Mouse (Mus musculus): Measurements from ENCODE around the gene Mylip. TPM values are rescaled to one million over a fixed set of nuclear protein-coding genes. Genes with fewer than 3 reads are reported as not detected.

Gene Mylip
- 28.1 and 28.4 TPM in 2 replicates for polyA plus RNA-seq (2015; fragmentation: Nextera tagmentation; extraction: Ambion mirVana)

- Histone ChIP-seq H3K9ac (peak within 1 kb of the TSS; percentile 93), H3K4me2 (replicated peaks) (peak within 1 kb of the TSS; percentile 86), H3K4me1 (peaks cover 42% of the 10 kb centered on the region), H3K36me3 (0 out of 2 replicates have a peak, but pooled peaks cover 3% of the 10 kb centered on the region), H3K27me3 (no peaks in the 10 kb centered on the region), H3K27ac (peak within 1 kb of the TSS; percentile 93), H3K9me3 (no peaks in the 10 kb centered on the region), H3K4me3 (peak within 1 kb of the TSS; percentile 92)
- peak; percentile 93 for ATAC-seq (ENCODE audit: low FRiP score, low read depth)
- WGBS, result 0% methylated on average over 76 of the region's 81 CpGs
Observed at GRCm38 (mm10) chr13:45389448-45390311, at the start of gene Mylip. Mylip (plus strand) TSS chr13:45389742.

GRCm38 (mm10) chr13:45341991-45342390 lies 47.6 kb upstream of the Mylip start:
- H3K4me2 ChIP-seq (replicated peaks), result no peak overlapping the region

GRCm38 (mm10) chr13:45343541-45343940 lies 46.0 kb upstream of the Mylip start:
- Histone ChIP-seq H3K4me2 (replicated peaks) (no peak overlapping the region), H3K9ac (no peak overlapping the region), H3K9me3 (no peaks in the 10 kb centered on the region), H3K4me3 (no peak overlapping the region), H3K27ac (no peak overlapping the region), H3K36me3 (no peaks in the 10 kb centered on the region), H3K27me3 (no peaks in the 10 kb centered on the region), H3K4me1 (peaks cover 16% of the 10 kb centered on the region)
- ATAC-seq (ENCODE audit: low FRiP score, low read depth), result no peak
- WGBS, result 72% methylated on average over 6 of the region's 6 CpGs

More at GRCm38 (mm10) chr13:45341991-45342390, 47.6 kb upstream of the Mylip start:
- ATAC-seq (ENCODE audit: low FRiP score, low read depth), result no peak
- no peaks in the 10 kb centered on the region for H3K27me3 ChIP-seq
- no peak overlapping the region for H3K27ac ChIP-seq
- H3K36me3 ChIP-seq, result no peaks in the 10 kb centered on the region
- H3K9me3 ChIP-seq, result no peaks in the 10 kb centered on the region
- H3K9ac ChIP-seq, result no peak overlapping the region
- peaks cover 16% of the 10 kb centered on the region for H3K4me1 ChIP-seq
- no peak overlapping the region for H3K4me3 ChIP-seq

- Histone ChIP-seq H3K27me3 (no peaks in the 10 kb centered on the region), H3K9ac (no peak overlapping the region), H3K36me3 (no peaks in the 10 kb centered on the region), H3K4me1 (peaks cover 16% of the 10 kb centered on the region), H3K4me2 (replicated peaks) (no peak overlapping the region), H3K9me3 (no peaks in the 10 kb centered on the region), H3K4me3 (no peak overlapping the region), H3K27ac (no peak overlapping the region)
- no peak for ATAC-seq (ENCODE audit: low FRiP score, low read depth)
- 35% methylated on average over 4 of the region's 4 CpGs for WGBS
Observed at GRCm38 (mm10) chr13:45343966-45344365, 45.6 kb upstream of the Mylip start.

GRCm38 (mm10) chr13:45345471-45346159 lies 43.9 kb upstream of the Mylip start:
- no peaks in the 10 kb centered on the region for H3K27me3 ChIP-seq
- H3K9ac ChIP-seq, result no peak overlapping the region
- peak; percentile 61 for ATAC-seq (ENCODE audit: low FRiP score, low read depth)
- H3K4me3 ChIP-seq, result no peak overlapping the region
- 11% methylated on average over 14 of the region's 14 CpGs for WGBS
- peak overlapping the region; percentile 46 for H3K4me2 ChIP-seq (replicated peaks)
- H3K36me3 ChIP-seq, result no peaks in the 10 kb centered on the region
- peak overlapping the region; percentile 65; the same call in 1 of the 2 replicates for H3K27ac ChIP-seq
- peaks cover 20% of the 10 kb centered on the region for H3K4me1 ChIP-seq
- H3K9me3 ChIP-seq, result no peaks in the 10 kb centered on the region

DNA sequence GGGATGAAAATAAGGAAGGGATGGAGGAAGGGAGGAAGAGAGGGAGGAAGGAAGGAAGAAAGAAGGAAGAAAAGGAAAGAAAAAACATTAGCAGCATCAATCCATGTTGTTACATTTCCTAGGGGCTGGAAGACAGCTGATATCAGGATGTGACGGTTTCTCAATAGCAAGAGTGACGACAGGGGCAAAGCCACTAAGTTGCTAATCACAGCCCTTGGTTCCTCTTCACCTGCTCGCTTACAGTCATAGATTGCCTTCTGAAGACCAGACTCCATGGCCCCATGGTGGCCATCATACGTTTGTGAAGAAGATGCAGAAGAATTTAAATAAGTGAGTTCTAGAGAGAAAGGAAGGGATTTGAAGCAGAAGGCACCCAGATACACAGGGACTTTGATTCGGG lies 38.1 kb upstream of the Mylip start:
- Histone ChIP-seq H3K27me3 (no peaks in the 10 kb centered on the region), H3K36me3 (no peaks in the 10 kb centered on the region), H3K4me1 (peaks cover 4% of the 10 kb centered on the region; the same call in 1 of the 2 replicates), H3K4me3 (no peak overlapping the region), H3K4me2 (replicated peaks) (no peak overlapping the region), H3K9me3 (no peaks in the 10 kb centered on the region), H3K9ac (no peak overlapping the region), H3K27ac (no peak overlapping the region)
- 86% methylated on average over 5 of the region's 5 CpGs for WGBS
- no peak for ATAC-seq (ENCODE audit: low FRiP score, low read depth)

GRCm38 (mm10) chr13:45354824-45355223 lies 34.7 kb upstream of the Mylip start:
- Histone ChIP-seq H3K4me2 (replicated peaks) (no peak overlapping the region), H3K27ac (no peak overlapping the region), H3K4me3 (no peak overlapping the region), H3K9ac (no peak overlapping the region), H3K36me3 (no peaks in the 10 kb centered on the region), H3K4me1 (no peaks in the 10 kb centered on the region), H3K27me3 (no peaks in the 10 kb centered on the region), H3K9me3 (no peaks in the 10 kb centered on the region)
- WGBS, result 75% methylated on average over 2 of the region's 2 CpGs
- ATAC-seq (ENCODE audit: low FRiP score, low read depth), result no peak

GRCm38 (mm10) chr13:45358208-45358607 lies 31.3 kb upstream of the Mylip start:
- H3K27me3 ChIP-seq, result no peaks in the 10 kb centered on the region
- H3K4me3 ChIP-seq, result no peak overlapping the region
- no peak overlapping the region for H3K9ac ChIP-seq
- WGBS, result 88% methylated on average over 5 of the region's 5 CpGs
- H3K9me3 ChIP-seq, result no peaks in the 10 kb centered on the region
- no peak overlapping the region for H3K4me2 ChIP-seq (replicated peaks)
- H3K36me3 ChIP-seq, result no peaks in the 10 kb centered on the region
- no peaks in the 10 kb centered on the region for H3K4me1 ChIP-seq
- no peak overlapping the region for H3K27ac ChIP-seq
- no peak for ATAC-seq (ENCODE audit: low FRiP score, low read depth)

DNA sequence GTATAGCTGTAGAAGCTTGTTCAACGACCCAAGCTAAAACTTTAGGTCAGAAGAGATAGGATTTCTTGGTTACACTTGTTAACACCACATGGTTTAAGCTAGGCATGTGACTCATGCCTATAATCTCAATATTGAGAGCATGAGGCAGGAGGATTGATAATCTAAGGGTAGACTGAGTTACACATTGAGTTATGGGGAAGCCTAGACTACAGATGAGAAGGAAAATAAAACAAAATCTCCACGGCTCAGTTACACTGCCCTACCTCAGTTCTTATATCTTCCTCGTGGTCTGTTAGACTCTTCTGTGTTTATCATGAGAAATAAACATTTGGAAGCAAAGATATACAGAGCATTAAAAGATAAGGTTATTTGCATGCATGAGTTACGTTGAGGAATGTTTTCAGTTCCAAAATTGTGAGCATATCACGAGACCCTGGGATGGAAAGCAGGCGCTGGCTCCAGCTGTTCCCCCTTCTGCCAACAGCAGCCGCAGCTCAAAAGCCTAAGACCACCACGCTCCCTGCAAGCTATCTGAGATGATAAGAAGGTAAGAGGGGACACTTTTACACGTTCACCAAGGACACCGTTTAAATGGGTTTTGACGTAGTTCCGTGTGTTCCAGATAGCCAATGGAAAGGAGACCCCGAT lies 30.7 kb upstream of the Mylip start:
- WGBS, result 84% methylated on average over 13 of the region's 13 CpGs
- Histone ChIP-seq H3K27me3 (no peaks in the 10 kb centered on the region), H3K4me1 (no peaks in the 10 kb centered on the region), H3K9me3 (no peaks in the 10 kb centered on the region), H3K36me3 (no peaks in the 10 kb centered on the region), H3K4me3 (no peak overlapping the region), H3K4me2 (replicated peaks) (no peak overlapping the region), H3K9ac (no peak overlapping the region), H3K27ac (no peak overlapping the region)
- ATAC-seq (ENCODE audit: low FRiP score, low read depth), result no peak

- Histone ChIP-seq H3K4me1 (no peaks in the 10 kb centered on the region), H3K27me3 (no peaks in the 10 kb centered on the region), H3K36me3 (no peaks in the 10 kb centered on the region), H3K9me3 (no peaks in the 10 kb centered on the region), H3K27ac (no peak overlapping the region), H3K4me2 (replicated peaks) (no peak overlapping the region), H3K4me3 (no peak overlapping the region), H3K9ac (no peak overlapping the region)
- 69% methylated on average over 10 of the region's 10 CpGs for WGBS
- no peak for ATAC-seq (ENCODE audit: low FRiP score, low read depth)
Observed at GRCm38 (mm10) chr13:45365788-45366187, 23.8 kb upstream of the Mylip start.

GRCm38 (mm10) chr13:45371673-45372072 lies 17.9 kb upstream of the Mylip start:
- no peaks in the 10 kb centered on the region for H3K36me3 ChIP-seq
- no peak overlapping the region for H3K4me3 ChIP-seq
- WGBS, result 76% methylated on average over 2 of the region's 2 CpGs
- no peak for ATAC-seq (ENCODE audit: low FRiP score, low read depth)
- H3K4me2 ChIP-seq (replicated peaks), result no peak overlapping the region
- no peak overlapping the region for H3K27ac ChIP-seq
- H3K9ac ChIP-seq, result no peak overlapping the region
- 0 out of 2 replicates have a peak, but pooled peaks cover 5% of the 10 kb centered on the region for H3K4me1 ChIP-seq
- H3K27me3 ChIP-seq, result peaks cover 4% of the 10 kb centered on the region; the same call in 1 of the 2 replicates
- no peaks in the 10 kb centered on the region for H3K9me3 ChIP-seq

GRCm38 (mm10) chr13:45372456-45372855 lies 17.1 kb upstream of the Mylip start:
- 89% methylated on average over 2 of the region's 2 CpGs for WGBS
- no peaks in the 10 kb centered on the region for H3K36me3 ChIP-seq
- no peak overlapping the region for H3K27ac ChIP-seq
- H3K9ac ChIP-seq, result no peak overlapping the region
- no peak overlapping the region for H3K4me2 ChIP-seq (replicated peaks)
- H3K4me1 ChIP-seq, result 0 out of 2 replicates have a peak, but pooled peaks cover 5% of the 10 kb centered on the region
- no peak for ATAC-seq (ENCODE audit: low FRiP score, low read depth)
- H3K9me3 ChIP-seq, result no peaks in the 10 kb centered on the region
- H3K4me3 ChIP-seq, result no peak overlapping the region
- peaks cover 4% of the 10 kb centered on the region; the same call in 1 of the 2 replicates for H3K27me3 ChIP-seq
